Mouse (Mus musculus): ENCODE data around the gene H2-Ke6.
"Not testable (repeated sequence)": the region's sequence is repeated elsewhere in the genome, so short reads cannot be mapped to it uniquely, and the experiment has no call there.

Gene H2-Ke6

GRCm38 (mm10) chr17:34029890-34030595 is 2.2 kb upstream of the H2-Ke6 start:
- peak in 1 of 2 experiments; percentile 15 for DNase-seq (ENCODE audit: low spot score in 2 of 2)

- DNase-seq (ENCODE audit: low spot score in 2 of 2): peak in 1 of 2 experiments; percentile 12
These were observed 1.5 kb upstream of the H2-Ke6 start for GRCm38 (mm10) chr17:34029150-34029889.

- no peak for DNase-seq (ENCODE audit: low spot score in 2 of 2)
These were observed 765 bp upstream of the H2-Ke6 start for GRCm38 (mm10) chr17:34028501-34029149.

- DNase-seq (ENCODE audit: low spot score in 2 of 2): peak; percentile 51 to 78
These were observed 774 bp downstream of the H2-Ke6 start for GRCm38 (mm10) chr17:34026917-34027655.

- DNase-seq (ENCODE audit: low spot score in 2 of 2): no peak
These were observed 1.6 kb downstream of the H2-Ke6 start for GRCm38 (mm10) chr17:34026221-34026620.

- DNase-seq (ENCODE audit: low spot score in 2 of 2): no peak
These were observed 2.1 kb downstream of the H2-Ke6 start for GRCm38 (mm10) chr17:34025756-34026151.

- peak in 1 of 2 experiments; percentile 68 for DNase-seq (ENCODE audit: low spot score in 2 of 2)
These were observed 2.8 kb downstream of the H2-Ke6 start for GRCm38 (mm10) chr17:34024861-34025755.

GRCm38 (mm10) chr17:34024317-34024821 is 3.5 kb downstream of the H2-Ke6 start, which contains the start of gene Ring1:
Gene Ring1, minus strand, starts transcription at chr17:34024680.
- DNase-seq (ENCODE audit: low spot score in 2 of 2): peak; percentile 82 to 88

GRCm38 (mm10) chr17:34023678-34024077 is 4.2 kb downstream of the H2-Ke6 start:
- no peak for DNase-seq (ENCODE audit: low spot score in 2 of 2)

GRCm38 (mm10) chr17:34022987-34023386 is 4.9 kb downstream of the H2-Ke6 start:
- DNase-seq (ENCODE audit: low spot score in 2 of 2): no peak

- DNase-seq (ENCODE audit: low spot score in 2 of 2): no peak
These were observed 5.5 kb downstream of the H2-Ke6 start for GRCm38 (mm10) chr17:34022414-34022783.

GRCm38 (mm10) chr17:34021539-34022413 is 6.1 kb downstream of the H2-Ke6 start:
- no peak for DNase-seq (ENCODE audit: low spot score in 2 of 2)

- no peak for DNase-seq (ENCODE audit: low spot score in 2 of 2)
These were observed 14.4 kb downstream of the H2-Ke6 start for GRCm38 (mm10) chr17:34013436-34013835.

GRCm38 (mm10) chr17:34010156-34010555 is 17.7 kb downstream of the H2-Ke6 start:
- DNase-seq (ENCODE audit: low spot score in 2 of 2): no peak

- no peak for DNase-seq (ENCODE audit: low spot score in 2 of 2)
These were observed 21.3 kb downstream of the H2-Ke6 start for GRCm38 (mm10) chr17:34006570-34006969.

GRCm38 (mm10) chr17:34003426-34003825 is 24.4 kb downstream of the H2-Ke6 start:
- DNase-seq (ENCODE audit: low spot score in 2 of 2): peak; percentile 39 to 70

- DNase-seq (ENCODE audit: low spot score in 2 of 2): not testable (repeated sequence)
These were observed 27.1 kb downstream of the H2-Ke6 start for GRCm38 (mm10) chr17:34000796-34001195.

- DNase-seq (ENCODE audit: low spot score in 2 of 2): peak; percentile 79 to 92
These were observed 27.7 kb downstream of the H2-Ke6 start, which contains the start of gene H2-K1 for GRCm38 (mm10) chr17:34000150-34000537. Gene H2-K1, minus strand, starts transcription at chr17:34000347.

- DNase-seq (ENCODE audit: low spot score in 2 of 2): peak; percentile 33 to 59
These were observed 28.3 kb downstream of the H2-Ke6 start for GRCm38 (mm10) chr17:33999341-34000149.

Data from spleen, postnatal 10 days (tissue).